Mouse (Mus musculus): ENCODE data around the gene Coq10a.

The Coq10a gene

DNA sequence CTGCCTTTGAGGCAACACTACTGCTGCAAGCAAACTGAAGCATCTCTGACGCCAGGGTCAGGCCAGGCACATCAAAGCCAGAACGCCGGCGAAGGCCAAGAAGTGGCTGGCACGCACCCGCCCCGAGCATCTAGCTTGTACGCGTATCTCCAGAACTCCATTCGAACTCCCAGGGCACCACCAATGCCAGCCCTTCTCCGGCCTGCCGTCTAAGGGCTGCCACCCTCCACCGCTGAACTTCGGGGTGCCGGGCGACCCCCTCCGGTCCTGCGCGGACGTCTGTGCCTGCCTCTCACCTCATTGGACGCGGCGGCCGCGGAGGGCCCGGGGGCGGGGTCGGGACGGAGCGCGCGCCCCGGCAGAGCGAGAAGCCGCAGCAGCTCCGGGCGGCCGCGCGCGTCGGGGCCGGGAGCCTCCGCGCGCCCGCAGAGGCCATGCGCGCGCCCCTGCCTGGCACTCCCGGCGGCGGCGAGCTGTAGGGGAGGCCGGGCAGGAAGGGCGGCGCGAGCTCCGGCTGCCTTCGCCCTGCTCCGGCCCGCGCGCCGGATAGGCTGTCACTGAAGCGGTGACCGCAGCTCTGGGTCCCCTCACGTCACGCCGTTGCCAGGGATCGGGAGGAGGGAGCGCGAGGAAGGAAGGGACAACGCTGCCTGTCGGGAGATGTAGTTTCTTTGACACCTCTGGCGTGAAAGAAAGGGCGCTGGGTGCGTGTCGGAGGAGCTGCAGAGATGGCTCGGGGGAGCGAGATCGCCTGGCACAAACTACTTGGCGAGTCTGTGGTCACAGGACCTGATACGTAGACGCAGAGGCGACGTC, at the start of gene Coq10a:
Coq10a (minus strand) TSS at position 596 of the 816 bp plus-strand sequence.
- DNase-seq (ENCODE audit: low read depth, low spot score), result peak; percentile 87

DNA sequence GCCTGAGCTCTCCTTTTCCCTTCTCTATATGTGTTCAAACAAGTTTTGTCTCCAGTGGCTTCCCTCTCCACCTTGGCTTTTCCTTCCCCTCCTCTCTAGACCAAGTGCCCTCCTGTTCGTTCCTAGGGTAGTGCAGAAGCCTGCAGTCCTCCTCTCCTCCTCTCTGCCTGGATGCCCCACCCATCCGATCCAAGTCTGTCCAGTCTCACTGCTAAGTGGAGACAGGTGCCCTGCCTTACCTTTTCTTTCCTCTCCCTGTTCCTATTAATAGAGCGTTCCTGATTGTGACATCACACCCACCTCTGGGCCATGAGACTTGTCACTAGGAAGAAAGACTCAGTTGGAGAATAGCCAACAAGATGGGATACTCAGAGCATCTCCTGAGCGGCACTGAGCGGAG, 46.1 kb upstream of the Coq10a start:
- DNase-seq (ENCODE audit: low read depth, low spot score), result no peak

DNA sequence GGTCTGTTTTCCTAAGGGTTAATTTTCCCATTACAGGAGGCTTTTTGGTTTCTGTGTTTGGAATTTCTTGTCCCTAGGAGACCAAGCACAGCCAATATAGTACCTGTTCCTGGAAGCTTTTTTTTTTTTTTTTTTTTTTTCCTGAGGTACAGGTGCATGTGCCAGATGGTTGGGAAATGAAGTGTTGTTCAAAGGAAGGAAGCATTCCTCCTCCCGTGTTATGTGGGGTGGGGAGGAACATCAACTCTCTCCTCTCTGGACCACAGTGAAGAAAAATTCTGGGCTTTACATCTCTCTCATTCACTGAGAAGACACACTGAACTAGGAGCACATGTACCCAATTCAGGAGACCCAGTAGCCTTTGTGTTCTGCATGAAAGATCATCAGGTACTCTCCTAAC, 44.3 kb upstream of the Coq10a start:
- DNase-seq (ENCODE audit: low read depth, low spot score), result no peak

DNA sequence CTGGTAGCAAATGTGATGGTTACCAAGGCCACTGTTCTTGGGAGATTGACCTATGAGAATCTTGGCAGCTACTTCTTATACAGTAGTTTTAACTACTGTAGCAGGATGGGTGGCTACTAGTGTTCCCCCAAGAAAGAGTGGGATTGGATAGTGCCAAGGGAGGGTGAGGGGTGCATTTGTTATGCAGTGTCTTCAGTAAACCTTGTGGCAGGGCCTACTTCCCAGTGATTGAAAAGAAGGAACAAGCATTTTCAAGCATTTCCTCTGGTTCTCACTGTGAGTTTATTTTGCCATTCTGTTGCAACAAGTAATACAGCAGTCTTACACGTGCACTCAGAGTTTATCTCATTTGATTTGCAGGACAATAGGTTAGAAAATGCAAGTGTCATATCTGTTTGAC, 43.8 kb upstream of the Coq10a start:
- DNase-seq (ENCODE audit: low read depth, low spot score), result no peak

DNA sequence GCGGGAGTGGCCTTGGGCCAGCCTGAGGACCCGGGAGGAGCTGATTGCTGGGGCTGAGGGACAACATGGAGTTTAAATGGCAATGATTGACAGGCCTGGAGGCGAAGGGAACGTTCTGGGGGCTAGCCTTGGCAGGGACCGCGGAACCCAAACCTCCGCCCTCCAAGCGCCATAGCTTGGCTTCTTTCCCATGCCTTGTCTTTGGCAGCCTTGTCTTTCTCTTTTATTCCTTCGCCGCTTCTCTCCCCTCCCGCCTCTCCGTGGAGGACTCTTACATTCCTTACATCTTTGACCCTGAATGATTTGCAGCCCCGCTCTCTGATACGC, 43.2 kb upstream of the Coq10a start:
- no peak for DNase-seq (ENCODE audit: low read depth, low spot score)

DNA sequence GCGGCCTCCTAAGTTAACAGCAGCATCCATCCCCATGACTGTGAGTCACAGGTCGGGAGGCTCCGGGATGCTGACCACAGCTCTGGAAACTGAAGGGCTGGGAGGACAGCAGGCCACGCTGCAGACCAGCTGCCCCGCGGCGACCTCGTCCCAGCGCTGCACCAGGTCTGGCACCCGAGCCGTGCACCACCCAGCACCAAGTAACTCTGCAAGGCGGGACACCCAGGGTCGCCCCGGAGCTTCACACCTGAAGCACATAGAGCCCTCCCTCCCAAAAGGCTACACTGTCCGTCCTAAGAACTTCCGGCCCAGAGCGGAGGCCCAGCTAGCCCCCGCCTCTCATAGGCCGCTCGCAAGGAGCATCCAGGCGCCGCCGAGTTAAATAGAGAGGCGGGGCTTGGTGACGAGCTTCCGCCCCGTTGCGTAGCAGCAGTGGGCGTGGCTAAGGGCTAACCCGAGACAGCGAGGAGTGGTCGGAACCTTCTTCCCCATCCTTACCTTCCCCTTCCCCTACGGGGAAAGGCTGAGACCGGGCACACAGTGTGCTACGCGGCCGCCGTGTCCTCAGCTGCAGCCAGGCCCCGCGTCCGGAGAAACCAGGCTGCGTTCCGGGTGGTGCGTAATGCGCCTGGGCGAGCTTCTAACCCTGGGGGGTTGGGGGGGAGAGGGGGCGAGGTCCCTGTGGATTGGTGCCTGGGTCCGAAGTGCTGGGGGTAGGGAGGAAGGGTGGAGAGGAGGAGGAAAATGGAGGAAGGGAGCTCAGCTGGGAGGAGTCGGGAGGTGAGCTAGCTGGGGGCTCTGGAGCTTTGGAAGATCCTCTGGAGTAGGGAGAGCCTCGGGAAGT, 42.6 kb upstream of the Coq10a start, which contains the start of the genes Nabp2 and Rnf41:
Nabp2 (minus strand) TSS at position 282 of the 844 bp plus-strand sequence.
Rnf41 (plus strand) TSS at position 447 of the 844 bp plus-strand sequence.
- DNase-seq (ENCODE audit: low read depth, low spot score), result peak; percentile 93

DNA sequence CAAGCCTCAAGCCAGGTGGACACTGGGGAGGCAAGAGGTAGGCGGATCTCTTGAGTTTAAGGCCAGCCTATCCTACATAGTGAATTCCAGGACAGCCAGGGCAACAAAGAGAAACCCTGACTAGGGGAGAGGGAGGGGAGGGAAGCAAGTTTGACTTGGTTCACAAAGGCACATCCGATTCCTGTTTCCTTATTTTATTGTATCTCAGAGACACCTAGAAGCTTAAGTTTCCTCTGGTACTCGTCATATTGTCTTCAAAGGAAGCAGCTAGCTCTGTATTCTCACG, 41.7 kb upstream of the Coq10a start:
- no peak for DNase-seq (ENCODE audit: low read depth, low spot score)

DNA sequence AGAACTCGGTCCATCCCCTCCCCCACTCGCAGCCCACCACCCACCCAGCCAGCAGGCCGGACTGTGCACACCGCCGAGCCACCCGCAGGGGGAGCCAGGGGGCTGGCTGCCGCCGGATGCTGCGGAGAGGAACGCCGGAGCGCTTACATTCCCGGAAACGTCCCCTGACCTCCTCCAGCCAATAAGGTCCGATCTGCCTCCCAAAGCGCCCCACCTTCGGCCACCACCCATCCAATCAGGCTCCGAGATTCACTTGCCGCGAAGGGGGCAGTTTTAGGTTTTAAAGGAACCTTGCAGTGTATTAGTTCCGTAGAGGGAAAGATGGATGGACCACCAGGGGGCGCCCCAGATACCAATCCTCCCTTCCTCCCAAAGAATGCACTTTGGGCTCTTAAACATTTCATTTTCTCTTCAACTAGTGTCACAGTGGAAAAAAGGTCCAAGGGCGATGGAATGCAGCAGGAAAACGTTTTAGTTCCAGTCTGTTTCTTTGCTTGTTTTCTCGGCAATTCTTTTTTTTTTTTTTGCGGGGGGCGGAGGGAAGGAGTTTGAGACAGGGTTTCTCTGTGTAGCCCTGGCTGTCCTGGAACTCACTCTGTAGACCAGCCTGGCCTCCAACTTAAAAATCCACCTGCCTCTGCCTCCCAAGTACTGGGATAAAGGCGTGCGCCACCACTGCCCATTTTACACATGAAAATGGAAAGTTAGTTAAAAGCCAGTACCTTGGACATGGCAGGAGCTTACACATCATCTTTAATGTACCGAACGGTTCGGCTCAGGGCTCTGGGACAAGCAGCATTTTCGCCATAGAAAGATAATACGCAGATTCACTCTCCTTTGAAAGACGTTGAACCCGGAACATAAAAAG, 41.1 kb upstream of the Coq10a start:
- peak; percentile 95 for DNase-seq (ENCODE audit: low read depth, low spot score)

DNA sequence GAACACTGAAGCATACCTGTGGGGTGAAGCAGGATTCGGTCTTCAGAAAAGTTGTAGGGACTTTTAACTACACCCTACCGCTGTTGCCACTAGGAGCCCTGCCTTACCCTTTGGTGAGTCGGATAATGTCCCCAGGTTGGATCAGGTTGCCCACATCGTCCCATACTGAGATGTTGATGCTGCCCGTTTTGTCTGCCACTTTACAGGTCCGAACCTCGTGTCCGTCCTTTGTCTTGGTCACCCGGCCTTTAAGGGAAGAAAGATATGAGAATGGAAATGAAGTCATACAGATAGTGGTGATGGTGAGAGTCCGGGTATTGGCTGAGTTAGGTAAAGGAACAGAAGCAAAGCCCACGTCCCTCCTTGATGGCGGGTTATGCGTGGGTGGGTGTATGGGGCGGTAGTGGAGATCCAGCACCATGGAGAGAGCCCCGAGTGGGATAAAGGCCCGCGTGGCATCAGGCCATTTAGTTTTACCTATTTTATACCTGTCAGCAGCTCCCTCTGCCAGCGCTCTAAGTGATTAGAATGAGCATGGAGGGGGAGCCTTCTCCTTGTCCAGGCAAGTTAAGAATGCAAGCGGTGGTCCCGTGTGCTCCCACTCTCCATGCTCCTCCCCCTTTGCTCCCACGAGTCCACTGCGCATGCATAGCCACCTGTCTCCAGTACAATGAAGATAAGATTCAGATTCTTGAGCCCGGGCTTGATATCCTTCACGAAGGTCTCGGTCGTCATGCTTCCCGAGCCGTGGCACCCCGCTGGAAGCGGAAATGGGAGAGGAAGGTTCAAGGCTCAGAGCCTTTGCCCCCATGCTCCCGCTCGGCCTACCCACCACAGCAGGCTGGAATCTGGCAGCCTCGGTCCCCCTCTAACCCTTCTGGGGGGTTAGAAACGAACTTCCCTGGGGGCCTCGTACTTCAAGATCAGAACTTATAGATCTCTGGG, 40.1 kb upstream of the Coq10a start:
- peak; percentile 14 for DNase-seq (ENCODE audit: low read depth, low spot score)

DNA sequence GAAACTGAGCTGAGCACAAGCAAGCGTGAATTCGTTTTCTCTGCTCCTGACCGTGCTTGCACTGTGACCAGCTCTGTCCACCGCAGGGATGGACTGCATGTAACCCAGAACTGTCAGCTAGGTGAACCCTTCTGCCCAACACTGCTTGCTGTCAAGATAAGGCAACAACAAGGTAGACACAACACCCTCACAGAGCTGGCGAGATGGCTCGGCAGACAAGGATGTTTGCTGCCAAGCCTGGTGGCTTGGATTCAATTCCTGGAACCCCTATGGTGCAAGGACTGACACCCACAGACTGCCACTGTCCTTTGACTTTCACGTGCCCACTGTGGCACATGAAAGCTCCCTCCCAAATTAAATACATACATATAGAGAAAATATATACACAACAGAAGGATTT, 35.1 kb upstream of the Coq10a start:
- no peak for DNase-seq (ENCODE audit: low read depth, low spot score)

DNA sequence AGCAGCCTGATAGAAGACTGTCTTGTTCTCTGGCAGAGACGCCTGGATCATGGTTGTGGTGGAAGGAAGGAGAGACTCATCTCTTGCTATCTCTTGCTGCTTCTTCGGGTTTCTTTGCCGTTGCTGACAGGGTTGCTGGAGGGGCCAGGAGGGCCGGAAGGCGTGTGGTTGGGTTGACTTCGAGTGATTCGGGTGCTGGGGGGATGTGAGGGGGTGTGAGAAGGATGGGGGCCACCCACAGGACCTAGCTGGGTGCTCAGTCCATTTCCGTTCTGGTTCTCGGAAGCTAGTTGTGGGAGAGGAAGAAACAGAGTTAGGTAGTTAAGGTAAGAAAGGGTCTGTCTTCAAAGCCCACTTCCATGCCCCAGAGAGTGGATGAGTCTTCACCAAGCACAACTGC, 32.8 kb upstream of the Coq10a start:
- DNase-seq (ENCODE audit: low read depth, low spot score), result no peak

DNA sequence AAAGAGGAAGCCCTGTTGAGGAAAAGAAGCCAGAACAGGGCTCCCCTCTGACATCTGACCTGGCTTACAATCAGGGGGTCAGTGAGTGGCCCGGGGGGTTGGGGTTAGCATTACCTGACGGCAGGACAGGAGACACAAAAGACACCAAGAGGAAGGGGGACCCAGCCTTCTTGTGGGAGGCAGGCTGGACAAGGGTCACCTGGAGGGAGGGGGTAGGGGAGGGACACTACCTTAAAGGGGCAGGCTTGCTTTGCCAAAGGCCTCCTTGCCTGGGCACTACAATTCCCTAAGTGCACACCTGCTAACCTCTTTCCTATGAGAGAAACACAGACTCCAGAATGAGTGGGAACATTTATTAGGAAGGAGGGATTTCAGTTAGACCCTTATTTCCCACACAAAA, 32.3 kb upstream of the Coq10a start, which contains the start of gene Slc39a5:
Slc39a5 (minus strand) TSS at position 174 of the 400 bp plus-strand sequence.
- DNase-seq (ENCODE audit: low read depth, low spot score), result no peak

DNA sequence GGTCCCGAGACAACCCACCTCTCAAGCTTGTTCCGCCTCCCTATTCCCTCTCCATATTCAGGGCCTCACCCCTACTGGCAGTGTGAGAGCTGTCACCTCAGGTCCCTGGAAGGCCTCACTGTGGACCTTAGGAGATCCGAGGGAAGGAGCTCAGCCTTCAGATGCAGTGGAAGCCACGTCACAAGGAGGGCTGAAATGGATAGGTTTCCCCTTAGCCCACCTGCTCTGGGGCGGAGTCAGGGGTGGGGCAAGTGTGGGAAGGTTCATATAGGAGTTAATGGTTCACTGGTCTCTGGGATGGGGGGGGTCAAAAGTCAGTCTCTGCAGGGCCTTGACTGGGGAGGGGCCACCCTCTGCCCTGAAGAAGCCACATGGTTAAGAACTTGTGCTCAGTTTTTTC, 31.5 kb upstream of the Coq10a start:
- DNase-seq (ENCODE audit: low read depth, low spot score), result no peak

DNA sequence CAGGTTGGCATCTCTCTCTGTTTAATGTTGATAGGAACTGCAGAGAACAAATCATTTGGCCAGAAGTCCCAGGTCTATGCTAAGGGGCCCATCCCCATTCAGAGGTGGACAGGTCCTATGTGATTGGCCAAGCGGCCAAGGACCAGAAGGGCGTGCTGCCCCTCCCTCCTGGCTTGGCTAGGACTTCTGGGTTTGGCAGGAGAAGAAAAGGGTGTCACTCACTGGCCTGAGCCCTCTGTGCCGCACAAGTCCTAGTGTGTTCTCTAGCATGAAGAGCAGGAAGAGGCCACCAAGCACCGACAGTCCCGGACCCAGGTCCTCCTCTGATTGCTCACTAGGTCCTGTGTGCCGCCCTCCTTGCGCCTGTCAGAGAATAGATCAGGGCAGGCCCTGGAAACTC, 28.7 kb upstream of the Coq10a start:
- no peak for DNase-seq (ENCODE audit: low read depth, low spot score)

DNA sequence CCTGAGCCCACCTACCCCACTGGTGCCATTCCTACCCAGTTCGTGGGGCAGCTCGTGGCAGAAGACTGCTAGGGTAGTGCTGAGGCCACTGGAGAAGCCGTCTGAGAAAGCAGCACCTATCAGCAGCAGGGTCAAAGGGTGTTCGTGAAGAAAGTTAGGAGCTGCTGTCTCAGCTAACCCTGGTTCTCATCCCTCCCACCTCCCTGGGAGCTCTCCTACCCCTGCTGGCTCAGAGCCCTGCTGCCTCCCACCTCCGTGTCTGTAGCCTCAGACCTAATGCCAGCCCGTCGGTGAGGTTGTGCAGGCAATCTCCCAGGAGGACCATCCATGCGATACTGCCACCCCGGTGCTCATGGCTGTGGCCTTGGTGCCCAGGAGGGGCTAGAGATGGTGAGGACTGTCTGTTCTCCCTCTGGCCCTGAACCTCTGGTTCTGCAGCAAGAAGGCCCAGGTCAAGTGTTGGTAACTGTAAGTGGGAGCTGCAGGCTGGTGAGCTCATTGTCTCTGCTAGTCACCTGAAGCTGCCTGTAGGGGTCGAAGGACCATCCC, 28.0 kb upstream of the Coq10a start:
- DNase-seq (ENCODE audit: low read depth, low spot score), result no peak

DNA sequence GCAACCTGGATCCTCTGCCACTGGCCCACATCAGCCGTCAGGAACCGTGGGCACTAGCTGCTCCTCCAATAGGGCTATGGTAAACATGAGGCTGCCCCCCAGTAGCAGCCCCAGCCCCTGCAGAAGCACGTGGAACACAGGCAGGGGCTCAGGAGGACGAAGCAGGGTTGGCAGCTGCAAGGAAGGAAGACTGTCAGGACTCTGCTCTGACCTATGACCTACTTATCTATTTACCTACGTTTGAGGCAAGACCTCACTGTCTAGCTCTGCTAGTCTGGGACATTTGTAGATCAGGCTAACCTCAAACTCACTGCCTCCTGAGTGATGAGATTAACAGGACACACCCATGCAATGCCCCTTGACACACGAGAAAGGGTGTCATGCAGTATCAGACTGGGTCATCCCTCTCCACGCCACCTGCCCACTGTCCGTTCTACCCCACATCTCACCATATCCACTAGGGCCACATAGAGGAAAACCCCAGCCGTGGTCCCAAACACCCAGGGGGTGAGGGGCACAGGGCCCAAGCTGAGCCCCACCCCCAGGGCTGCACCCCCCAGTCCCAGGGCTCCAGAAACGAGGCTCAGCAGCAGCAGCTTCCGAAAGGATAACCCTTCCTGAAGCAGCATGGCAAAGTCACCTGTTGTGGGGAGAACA, 27.3 kb upstream of the Coq10a start:
- no peak for DNase-seq (ENCODE audit: low read depth, low spot score)

DNA sequence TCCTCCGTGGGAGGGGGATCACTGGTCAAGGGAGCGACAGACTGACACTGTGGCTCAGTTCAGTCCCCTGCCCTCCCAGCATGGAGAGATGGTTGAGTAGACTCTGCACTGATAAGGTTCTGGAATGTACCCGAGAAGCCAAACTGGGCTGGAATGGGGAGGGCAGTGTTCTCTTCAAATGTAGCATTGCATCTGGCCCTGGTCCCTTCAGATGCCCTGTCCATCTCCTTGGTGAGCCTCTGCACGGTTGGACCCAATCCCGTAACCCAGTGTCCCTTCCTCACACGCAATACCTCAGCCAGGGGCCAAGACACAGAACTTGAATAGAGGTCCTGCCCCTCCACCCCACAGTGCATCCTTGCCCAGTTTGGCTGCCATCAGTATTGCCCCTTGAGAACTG, 23.1 kb upstream of the Coq10a start:
- DNase-seq (ENCODE audit: low read depth, low spot score), result no peak

DNA sequence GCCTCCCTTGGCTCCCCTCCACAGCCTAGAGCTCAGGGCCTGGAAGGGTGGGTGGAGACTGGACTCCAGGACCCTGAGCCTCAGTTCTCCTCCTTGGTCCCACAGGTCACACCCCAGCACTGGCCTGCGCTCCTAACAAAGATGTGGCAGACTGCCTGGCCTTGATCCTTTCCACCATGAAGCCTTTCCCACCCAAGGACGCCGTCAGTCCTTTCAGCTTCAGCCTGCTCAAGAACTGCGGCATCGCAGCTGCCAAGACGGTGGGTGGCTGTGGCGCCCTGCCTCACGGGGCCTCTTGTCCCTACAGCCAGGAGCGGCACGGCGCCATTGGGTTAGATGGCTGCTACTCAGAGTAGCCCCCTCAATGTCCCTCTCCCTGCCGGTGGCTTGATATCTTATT, 21.6 kb upstream of the Coq10a start:
- DNase-seq (ENCODE audit: low read depth, low spot score), result no peak

DNA sequence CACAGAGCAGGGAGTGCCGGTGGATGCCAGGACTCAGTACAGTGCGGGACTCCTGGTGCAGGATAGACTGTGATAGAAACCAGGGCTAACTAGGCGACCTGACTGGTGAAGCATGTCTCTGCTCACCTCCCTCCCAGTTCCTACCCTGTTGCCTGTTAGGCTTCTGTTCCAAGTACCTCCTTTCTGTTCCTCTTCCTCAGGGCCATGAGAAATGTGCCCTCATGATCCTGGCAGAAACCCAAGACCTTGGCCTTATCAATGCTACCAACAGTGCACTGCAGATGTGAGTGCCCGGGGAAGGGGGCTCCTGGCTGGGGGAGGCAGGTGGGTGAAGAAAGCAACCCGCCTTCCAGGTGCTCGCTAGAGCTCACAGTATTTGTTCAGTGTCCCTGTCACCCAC, 20.8 kb upstream of the Coq10a start:
- no peak for DNase-seq (ENCODE audit: low read depth, low spot score)

DNA sequence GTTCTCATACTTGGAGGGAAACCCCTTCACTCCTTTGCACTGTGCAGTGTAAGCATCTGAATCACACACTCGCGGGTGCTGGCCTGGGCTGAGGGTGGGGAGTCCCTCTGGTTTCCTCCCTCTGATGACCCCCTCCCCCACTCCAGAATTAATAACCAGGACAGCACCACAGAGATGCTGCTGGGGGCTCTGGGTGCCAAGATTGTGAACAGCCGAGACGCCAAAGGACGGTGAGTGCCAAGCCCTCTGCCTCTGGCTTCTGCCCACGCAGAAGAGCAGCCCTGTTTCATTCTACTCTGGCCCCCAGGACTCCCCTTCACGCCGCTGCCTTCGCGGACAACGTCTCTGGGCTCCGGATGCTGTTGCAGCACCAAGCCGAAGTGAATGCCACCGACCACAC, 20.1 kb upstream of the Coq10a start:
- no peak for DNase-seq (ENCODE audit: low read depth, low spot score)
